Mouse (Mus musculus) urinary bladder, postnatal 10 days (tissue): Measurements from ENCODE around the gene Tm4sf5.
"Not testable (repeated sequence)": the region's sequence is repeated elsewhere in the genome, so short reads cannot be mapped to it uniquely, and the experiment has no call there.

ENCODE experiments used
- DNase-seq: peaks from one replicate; pipeline ENCODE4 v3.0.0; 2022; ENCODE audit warnings: low spot score

Tm4sf5 gene

GRCm38 (mm10) chr11:70509753-70510564, 4.9 kb downstream of the Tm4sf5 start:
- no peak for DNase-seq

DNA sequence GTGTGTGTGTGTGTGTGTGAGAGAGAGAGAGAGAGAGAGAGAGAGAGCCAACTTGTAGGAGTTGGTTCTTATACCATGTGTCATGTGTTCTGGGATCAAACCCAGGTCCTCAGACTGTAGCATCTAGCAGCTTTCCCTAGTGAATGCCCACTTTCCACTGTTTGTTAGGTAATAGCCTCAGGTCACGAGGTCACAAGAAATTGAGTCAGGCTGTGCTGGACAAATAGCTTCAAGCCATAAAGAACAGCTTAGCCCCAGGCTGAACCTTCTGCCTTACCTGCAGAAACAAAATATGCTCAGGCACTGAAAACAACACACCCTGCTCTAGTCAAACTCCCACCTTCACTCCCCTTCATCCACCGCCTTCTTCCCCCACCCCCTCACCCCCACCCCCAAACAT, 6.2 kb downstream of the Tm4sf5 start:
- no peak for DNase-seq

DNA sequence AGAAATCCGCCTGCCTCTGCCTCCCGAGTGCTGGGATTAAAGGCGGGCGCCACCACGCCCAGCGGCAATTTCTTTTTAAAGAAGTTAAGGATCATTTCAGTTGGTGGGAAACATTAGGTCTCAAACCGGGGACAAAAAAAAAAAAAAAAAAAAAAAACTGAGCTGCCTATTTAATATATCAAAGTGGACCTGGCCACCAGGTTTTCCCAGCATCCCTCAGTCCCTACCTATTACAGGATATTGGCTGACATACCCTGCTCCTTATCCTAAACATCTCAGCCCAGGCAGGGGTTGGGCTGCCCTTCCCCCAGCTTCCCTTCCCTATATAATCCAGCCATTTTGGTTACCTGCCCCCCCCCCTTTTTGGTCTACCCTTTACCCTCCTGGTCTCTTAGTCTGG, 6.8 kb downstream of the Tm4sf5 start:
- DNase-seq = no peak

- no peak for DNase-seq
Observed at GRCm38 (mm10) chr11:70512709-70513342, 7.8 kb downstream of the Tm4sf5 start.

- no peak for DNase-seq
Observed at GRCm38 (mm10) chr11:70513520-70513919, 8.5 kb downstream of the Tm4sf5 start.

GRCm38 (mm10) chr11:70514288-70514687, 9.2 kb downstream of the Tm4sf5 start, which contains the start of gene Vmo1:
TSS of gene Vmo1 (minus strand) at chr11:70514616.
- DNase-seq = no peak

- no peak for DNase-seq
Observed at GRCm38 (mm10) chr11:70516352-70516751, 11.3 kb downstream of the Tm4sf5 start.

GRCm38 (mm10) chr11:70518436-70518835, 13.4 kb downstream of the Tm4sf5 start:
- no peak for DNase-seq

DNA sequence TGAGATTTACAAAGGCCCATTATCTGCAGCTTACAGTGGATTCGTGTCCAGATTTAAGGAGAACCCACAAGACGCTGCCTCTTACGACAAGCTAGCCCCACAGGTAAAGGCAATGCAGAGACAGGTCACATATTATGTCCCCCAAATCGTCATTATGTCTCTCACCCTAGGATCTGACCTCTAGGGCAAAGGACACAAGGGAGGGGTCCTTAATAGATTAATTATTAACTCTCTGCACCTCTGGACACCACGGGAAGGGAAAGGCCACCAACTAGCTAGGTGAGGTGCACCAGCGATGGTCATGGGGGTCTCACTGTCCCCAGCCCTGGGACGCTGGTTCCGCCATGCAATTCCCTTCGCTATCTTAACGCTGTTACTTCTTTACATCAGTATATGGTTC, 13.9 kb downstream of the Tm4sf5 start, which contains the start of gene Gltpd2:
Gene Gltpd2, plus strand, starts transcription at position 274 of the 400 bp plus-strand sequence.
- no peak for DNase-seq

DNA sequence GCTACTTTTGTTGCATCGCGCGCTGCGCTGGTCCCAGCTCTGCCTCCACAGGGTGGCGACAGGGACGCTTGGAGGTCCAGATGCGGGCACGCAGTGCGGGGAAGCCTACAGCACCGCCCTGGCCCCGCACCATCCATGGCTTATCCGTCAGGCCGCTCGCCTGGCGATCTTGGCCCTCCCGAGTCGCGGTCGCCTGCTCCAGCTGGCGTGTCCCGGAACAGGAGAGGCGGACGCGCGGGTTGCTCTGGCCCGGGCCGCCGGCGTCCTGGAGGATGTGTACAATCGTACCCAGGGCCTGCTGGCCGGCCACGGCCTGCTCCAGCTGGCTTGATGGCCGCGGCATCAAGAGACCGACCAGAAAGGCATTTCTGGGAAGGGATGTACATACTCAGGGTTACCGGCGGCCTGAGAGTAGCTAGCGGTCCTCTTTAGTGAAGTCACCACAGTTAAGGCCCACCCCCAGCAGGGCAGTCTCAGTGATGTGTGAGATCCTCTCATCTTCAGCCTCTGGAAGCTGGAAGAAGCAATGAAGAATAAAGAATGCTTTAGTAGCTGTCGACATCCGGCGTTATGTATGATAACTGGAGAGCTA, 15.2 kb downstream of the Tm4sf5 start:
- no peak for DNase-seq

GRCm38 (mm10) chr11:70523306-70523989, 18.4 kb downstream of the Tm4sf5 start:
- not testable (repeated sequence) for DNase-seq

GRCm38 (mm10) chr11:70524782-70525181, 19.7 kb downstream of the Tm4sf5 start:
- DNase-seq = no peak

GRCm38 (mm10) chr11:70525184-70525678, 20.2 kb downstream of the Tm4sf5 start, which contains the start of gene Psmb6:
TSS of gene Psmb6 (plus strand) at chr11:70525367.
- peak; percentile 54 for DNase-seq

GRCm38 (mm10) chr11:70525726-70526125, 20.7 kb downstream of the Tm4sf5 start:
- DNase-seq = no peak

DNA sequence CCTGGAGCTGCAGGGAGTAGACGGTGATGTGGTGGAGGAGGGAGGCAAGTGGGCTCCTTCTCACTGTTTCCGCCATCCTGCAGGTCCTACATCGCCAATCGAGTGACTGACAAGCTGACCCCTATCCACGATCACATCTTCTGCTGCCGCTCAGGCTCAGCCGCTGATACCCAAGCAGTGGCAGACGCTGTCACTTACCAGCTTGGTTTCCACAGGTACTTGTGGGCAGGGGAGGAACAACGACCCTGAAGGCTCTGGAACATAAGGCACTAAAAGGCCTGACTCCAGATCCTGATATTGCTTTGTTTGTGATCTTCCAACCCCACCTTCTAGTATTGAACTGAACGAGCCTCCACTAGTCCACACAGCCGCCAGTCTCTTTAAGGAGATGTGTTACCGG, 21.2 kb downstream of the Tm4sf5 start:
- DNase-seq = no peak

- no peak for DNase-seq
Observed at GRCm38 (mm10) chr11:70528610-70529009, 23.6 kb downstream of the Tm4sf5 start.

- not testable (repeated sequence) for DNase-seq
Observed at GRCm38 (mm10) chr11:70531065-70531464, 26.0 kb downstream of the Tm4sf5 start.

- DNase-seq = no peak
Observed at GRCm38 (mm10) chr11:70532839-70533238, 27.8 kb downstream of the Tm4sf5 start, which contains the start of gene Gm40193. TSS of gene Gm40193 (minus strand) at chr11:70532939.

DNA sequence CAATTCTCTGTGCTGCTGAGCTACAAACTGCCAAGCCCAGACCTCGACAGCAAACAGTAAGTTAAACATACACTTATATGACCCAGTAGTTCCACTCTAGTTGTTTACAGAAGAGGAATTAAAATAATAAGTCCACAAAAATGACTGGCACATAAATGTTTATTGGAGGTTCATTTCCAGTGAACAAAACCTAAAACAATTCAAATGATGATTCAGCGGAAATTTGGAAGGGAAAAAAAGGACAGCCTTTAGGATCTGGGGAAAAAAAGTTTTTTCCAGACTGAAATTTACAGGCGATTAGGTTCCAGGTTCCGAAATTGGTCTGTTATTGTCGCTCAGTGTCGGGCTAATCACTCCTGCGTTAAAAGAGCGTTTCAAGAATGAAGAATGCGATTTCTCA, 34.4 kb downstream of the Tm4sf5 start:
- no peak for DNase-seq

DNA sequence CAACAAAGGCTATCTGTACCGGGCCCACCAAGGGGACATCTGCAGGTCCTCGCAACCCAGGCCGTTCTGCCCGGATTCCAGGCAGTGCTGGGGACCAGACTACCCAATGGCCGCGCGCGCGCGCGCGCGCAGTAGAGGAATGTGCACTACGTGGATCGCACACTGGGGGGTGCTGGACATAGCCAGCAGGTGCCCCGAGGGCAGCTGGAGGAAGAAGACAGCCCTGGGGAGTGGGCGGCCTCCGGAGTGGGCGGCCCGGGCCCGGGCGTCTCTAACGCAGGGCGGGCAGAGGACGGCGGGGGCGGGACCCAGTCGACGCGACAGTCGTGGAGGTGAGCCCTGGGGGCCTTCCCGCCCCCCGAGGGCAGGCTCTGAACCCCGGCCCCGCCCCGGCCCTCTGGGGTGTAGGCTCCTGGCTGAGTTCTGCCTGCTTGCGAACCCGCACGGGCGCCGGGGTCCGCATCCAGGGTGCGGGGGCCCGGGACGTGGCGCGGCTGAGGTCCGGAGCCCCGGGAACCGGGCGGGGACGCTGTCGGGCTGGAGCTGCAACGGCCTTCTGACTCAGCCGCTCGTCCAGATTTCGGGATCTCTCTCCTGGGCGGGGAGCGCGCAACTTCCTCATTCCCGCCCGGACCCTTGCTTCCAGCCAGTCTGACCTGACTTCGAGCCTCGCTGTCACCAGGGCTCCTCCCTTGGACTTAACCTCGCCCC, 35.0 kb downstream of the Tm4sf5 start, which contains the start of gene Pld2:
Gene Pld2, plus strand, starts transcription at position 188 of the 711 bp plus-strand sequence.
- DNase-seq = peak; percentile 62

DNA sequence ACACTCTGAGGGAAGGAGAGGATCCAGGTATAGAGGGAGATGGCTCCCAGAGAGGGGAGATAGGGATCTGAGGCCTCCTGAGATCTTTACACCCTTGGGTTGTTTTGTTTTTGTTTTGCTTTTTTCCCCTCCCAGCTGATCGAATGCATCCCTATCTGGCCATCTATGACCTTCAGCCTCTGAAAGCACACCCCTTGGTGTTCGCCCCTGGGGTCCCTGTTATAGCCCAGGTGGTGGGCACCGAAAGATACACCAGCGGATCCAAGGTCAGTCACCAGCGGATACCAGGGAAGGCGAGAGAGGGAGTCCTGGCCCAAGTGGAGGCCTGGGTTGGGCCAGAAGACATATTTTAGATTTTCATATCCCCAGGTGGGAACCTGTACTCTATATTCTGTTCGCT, 35.9 kb downstream of the Tm4sf5 start:
- no peak for DNase-seq
